Mouse (Mus musculus): ENCODE measurements around the gene Olfr911-ps1. TPM values are rescaled to one million over a fixed set of nuclear protein-coding genes. Genes with fewer than 3 reads are reported as not detected.

Gene Olfr911-ps1
- not detected in 2 replicates for polyA plus RNA-seq (2015; fragmentation: Nextera tagmentation; extraction: Ambion mirVana)

DNA sequence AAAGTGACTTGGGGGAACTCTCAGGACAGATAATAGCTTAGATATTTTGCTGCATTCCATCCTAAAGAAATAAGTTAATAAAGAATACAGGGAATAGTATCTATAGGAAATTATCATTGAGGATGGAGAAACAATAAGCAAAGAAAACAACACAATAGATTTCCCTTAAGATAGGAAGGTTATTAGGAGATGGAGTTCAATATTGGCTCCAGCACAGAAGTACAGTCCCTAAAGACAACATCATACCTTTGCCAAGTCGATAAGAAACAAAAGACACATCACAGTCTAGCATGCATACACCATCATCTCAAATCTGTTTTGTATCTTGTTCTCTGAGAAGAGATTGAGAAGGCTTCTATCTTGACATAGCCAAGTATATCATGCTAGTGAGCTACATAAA, at the start of gene Olfr911-ps1:
TSS of gene Olfr911-ps1 (plus strand) at position 301 of the 400 bp plus-strand sequence.
- Histone ChIP-seq H3K4me1 (ENCODE audit: control insufficient read depth, insufficient read depth, low read length) (no peaks in the 10 kb centered on the region), H3K27me3 (ENCODE audit: control insufficient read depth, insufficient read depth, low read length) (no peaks in the 10 kb centered on the region), H3K27ac (ENCODE audit: low read length) (no peak within 1 kb of the TSS), H3K9ac (ENCODE audit: low read length) (no peak within 1 kb of the TSS), H3K4me3 (replicated peaks; ENCODE audit: low read length) (no peak within 1 kb of the TSS), H3K9me3 (replicated peaks; ENCODE audit: control insufficient read depth, low read length) (no peaks in the 10 kb centered on the region), H3K4me2 (ENCODE audit: low read depth, low read length) (no peak within 1 kb of the TSS), H3K36me3 (ENCODE audit: control insufficient read depth, insufficient read depth, low read length) (no peaks in the 10 kb centered on the region)
- ATAC-seq (ENCODE audit: insufficient read depth, low FRiP score), result no peak
- WGBS, result 58% methylated on average over 1 of the region's 1 CpGs

DNA sequence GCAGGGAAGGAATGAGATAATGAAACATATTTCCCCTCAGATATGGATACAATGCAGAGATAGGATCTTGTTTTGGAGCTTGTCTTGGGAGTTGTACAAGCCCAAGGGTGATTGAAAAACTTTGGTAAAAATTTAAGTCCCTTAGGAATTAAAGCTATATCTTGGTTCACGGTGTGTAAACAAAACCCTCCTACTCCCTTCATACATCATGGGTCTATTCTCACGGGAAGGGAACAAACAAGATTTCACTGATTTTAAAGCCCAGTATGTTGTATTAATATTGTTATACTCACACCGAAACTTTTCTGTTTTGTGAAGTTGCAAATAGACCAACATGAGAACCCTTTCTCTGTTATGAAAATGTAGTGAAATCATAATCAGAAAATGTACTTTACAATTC, 34.6 kb upstream of the Olfr911-ps1 start, which contains the start of gene Olfr906:
TSS of gene Olfr906 (plus strand) at position 301 of the 400 bp plus-strand sequence.
- Histone ChIP-seq H3K4me3 (replicated peaks; ENCODE audit: low read length) (no peak within 1 kb of the TSS), H3K27ac (ENCODE audit: low read length) (no peak within 1 kb of the TSS), H3K4me2 (ENCODE audit: low read depth, low read length) (no peak within 1 kb of the TSS), H3K4me1 (ENCODE audit: control insufficient read depth, insufficient read depth, low read length) (no peaks in the 10 kb centered on the region), H3K36me3 (ENCODE audit: control insufficient read depth, insufficient read depth, low read length) (no peaks in the 10 kb centered on the region), H3K27me3 (ENCODE audit: control insufficient read depth, insufficient read depth, low read length) (no peaks in the 10 kb centered on the region), H3K9me3 (replicated peaks; ENCODE audit: control insufficient read depth, low read length) (no peaks in the 10 kb centered on the region), H3K9ac (ENCODE audit: low read length) (no peak within 1 kb of the TSS)
- ATAC-seq (ENCODE audit: insufficient read depth, low FRiP score), result no peak
- WGBS, result 70% methylated on average over 3 of the region's 3 CpGs

DNA sequence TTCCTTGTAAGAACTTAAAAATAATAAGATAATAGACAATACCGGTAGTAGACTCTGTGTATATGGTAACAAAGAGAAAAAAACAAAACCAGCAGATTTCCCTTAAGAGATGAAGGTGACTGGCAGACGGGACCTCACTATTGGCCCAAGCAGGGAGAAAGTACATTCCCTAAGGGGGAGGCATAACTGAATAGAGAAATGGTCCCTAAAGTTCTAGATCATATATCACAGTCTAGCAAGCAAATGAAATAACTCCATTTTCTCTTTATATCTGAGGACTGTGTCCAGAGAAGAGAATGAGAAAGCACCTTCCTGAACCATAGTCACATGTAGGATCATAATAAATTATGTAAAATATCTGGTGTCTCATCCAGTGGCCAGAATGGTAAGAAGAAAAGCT, 25.9 kb upstream of the Olfr911-ps1 start, which contains the start of gene Olfr907:
TSS of gene Olfr907 (plus strand) at position 301 of the 400 bp plus-strand sequence.
- Histone ChIP-seq H3K9me3 (replicated peaks; ENCODE audit: control insufficient read depth, low read length) (no peaks in the 10 kb centered on the region), H3K27ac (ENCODE audit: low read length) (no peak within 1 kb of the TSS), H3K36me3 (ENCODE audit: control insufficient read depth, insufficient read depth, low read length) (no peaks in the 10 kb centered on the region), H3K4me3 (replicated peaks; ENCODE audit: low read length) (no peak within 1 kb of the TSS), H3K9ac (ENCODE audit: low read length) (no peak within 1 kb of the TSS), H3K27me3 (ENCODE audit: control insufficient read depth, insufficient read depth, low read length) (no peaks in the 10 kb centered on the region), H3K4me2 (ENCODE audit: low read depth, low read length) (no peak within 1 kb of the TSS), H3K4me1 (ENCODE audit: control insufficient read depth, insufficient read depth, low read length) (no peaks in the 10 kb centered on the region)
- ATAC-seq (ENCODE audit: insufficient read depth, low FRiP score), result no peak
- WGBS, result 74% methylated on average over 2 of the region's 2 CpGs

DNA sequence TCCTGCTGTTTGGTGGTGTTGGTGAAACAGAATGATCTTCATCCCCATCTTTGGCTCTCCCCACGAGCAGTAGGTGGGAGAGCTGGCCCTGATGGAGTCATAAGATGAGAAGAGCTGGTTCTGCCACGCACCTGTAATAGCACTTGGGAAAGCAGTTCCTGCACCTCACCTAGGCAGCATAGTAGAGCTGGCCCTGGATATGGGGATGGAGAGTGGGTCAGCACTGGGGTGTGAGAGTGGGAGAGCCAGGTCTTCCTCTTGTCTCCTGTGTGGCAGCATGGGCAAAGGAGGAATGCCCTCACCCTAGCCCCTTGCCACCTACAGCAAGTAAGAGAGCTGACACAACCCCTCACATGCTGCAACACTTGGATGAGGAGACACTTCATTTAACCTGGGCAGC, 9.0 kb upstream of the Olfr911-ps1 start:
- H3K9me3 ChIP-seq (replicated peaks; ENCODE audit: control insufficient read depth, low read length), result no peaks in the 10 kb centered on the region
- H3K27ac ChIP-seq (ENCODE audit: low read length), result no peak overlapping the region
- H3K36me3 ChIP-seq (ENCODE audit: control insufficient read depth, insufficient read depth, low read length), result no peaks in the 10 kb centered on the region
- no peaks in the 10 kb centered on the region for H3K27me3 ChIP-seq (ENCODE audit: control insufficient read depth, insufficient read depth, low read length)
- no peak for ATAC-seq (ENCODE audit: insufficient read depth, low FRiP score)
- no peaks in the 10 kb centered on the region for H3K4me1 ChIP-seq (ENCODE audit: control insufficient read depth, insufficient read depth, low read length)
- no peak overlapping the region for H3K9ac ChIP-seq (ENCODE audit: low read length)
- no peak overlapping the region for H3K4me3 ChIP-seq (replicated peaks; ENCODE audit: low read length)
- 65% methylated on average over 2 of the region's 2 CpGs for WGBS
- H3K4me2 ChIP-seq (ENCODE audit: low read depth, low read length), result no peak overlapping the region

DNA sequence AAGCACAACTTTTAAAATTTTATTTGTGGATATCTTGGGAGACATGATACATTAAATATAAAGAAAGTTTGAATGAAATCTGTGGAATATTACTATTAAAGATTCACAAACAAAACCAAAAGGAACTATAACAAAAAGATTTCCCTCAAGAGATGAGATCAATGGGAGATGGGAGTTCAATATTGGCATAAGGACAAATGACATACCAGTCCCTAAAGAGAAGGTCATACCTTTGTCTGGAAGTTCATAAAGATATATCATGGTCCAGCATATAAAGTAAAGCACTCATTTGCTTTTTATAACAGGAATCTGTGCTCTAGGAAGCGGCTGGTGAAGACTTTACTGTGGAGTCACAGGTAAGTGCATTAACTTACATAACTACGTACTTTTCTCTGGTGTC, 16.2 kb downstream of the Olfr911-ps1 start, which contains the start of gene Olfr910:
TSS of gene Olfr910 (plus strand) at position 301 of the 400 bp plus-strand sequence.
- H3K4me1 ChIP-seq (ENCODE audit: control insufficient read depth, insufficient read depth, low read length), result no peaks in the 10 kb centered on the region
- H3K9me3 ChIP-seq (replicated peaks; ENCODE audit: control insufficient read depth, low read length), result no peaks in the 10 kb centered on the region
- no peak for ATAC-seq (ENCODE audit: insufficient read depth, low FRiP score)
- H3K27ac ChIP-seq (ENCODE audit: low read length), result no peak within 1 kb of the TSS
- H3K9ac ChIP-seq (ENCODE audit: low read length), result no peak within 1 kb of the TSS
- H3K4me2 ChIP-seq (ENCODE audit: low read depth, low read length), result no peak within 1 kb of the TSS
- H3K4me3 ChIP-seq (replicated peaks; ENCODE audit: low read length), result no peak within 1 kb of the TSS
- H3K36me3 ChIP-seq (ENCODE audit: control insufficient read depth, insufficient read depth, low read length), result no peaks in the 10 kb centered on the region
- no peaks in the 10 kb centered on the region for H3K27me3 ChIP-seq (ENCODE audit: control insufficient read depth, insufficient read depth, low read length)
- 84% methylated on average over 2 of the region's 2 CpGs for WGBS

Other genes starting within 250 kb of the Olfr911-ps1 start
- not detected in 2 replicates for gene Olfr896-ps1, start 230.5 kb upstream of the Olfr911-ps1 start, polyA plus RNA-seq (2015; fragmentation: Nextera tagmentation; extraction: Ambion mirVana)
- gene Olfr25, start 192.5 kb upstream of the Olfr911-ps1 start, polyA plus RNA-seq (2015; fragmentation: Nextera tagmentation; extraction: Ambion mirVana), result not detected in 2 replicates
- gene Olfr898, start 173.2 kb upstream of the Olfr911-ps1 start, polyA plus RNA-seq (2015; fragmentation: Nextera tagmentation; extraction: Ambion mirVana), result not detected in 2 replicates
- gene Olfr250, start 154.7 kb upstream of the Olfr911-ps1 start, polyA plus RNA-seq (2015; fragmentation: Nextera tagmentation; extraction: Ambion mirVana), result not detected in 2 replicates
- gene Olfr251, start 144.5 kb upstream of the Olfr911-ps1 start, polyA plus RNA-seq (2015; fragmentation: Nextera tagmentation; extraction: Ambion mirVana), result not detected in 2 replicates
- gene Olfr147, start 119.9 kb upstream of the Olfr911-ps1 start, polyA plus RNA-seq (2015; fragmentation: Nextera tagmentation; extraction: Ambion mirVana), result not detected in 2 replicates
- not detected in 2 replicates for gene Olfr901, start 92.1 kb upstream of the Olfr911-ps1 start, polyA plus RNA-seq (2015; fragmentation: Nextera tagmentation; extraction: Ambion mirVana)
- gene Olfr902, start 73.9 kb upstream of the Olfr911-ps1 start, polyA plus RNA-seq (2015; fragmentation: Nextera tagmentation; extraction: Ambion mirVana), result not detected in 2 replicates
- gene Olfr904, start 58.4 kb upstream of the Olfr911-ps1 start, polyA plus RNA-seq (2015; fragmentation: Nextera tagmentation; extraction: Ambion mirVana), result not detected in 2 replicates
- gene Olfr905, start 50.5 kb upstream of the Olfr911-ps1 start, polyA plus RNA-seq (2015; fragmentation: Nextera tagmentation; extraction: Ambion mirVana), result not detected in 2 replicates
- not detected in 2 replicates for gene Olfr906, start 34.5 kb upstream of the Olfr911-ps1 start, polyA plus RNA-seq (2015; fragmentation: Nextera tagmentation; extraction: Ambion mirVana)
- gene Olfr907, start 25.8 kb upstream of the Olfr911-ps1 start, polyA plus RNA-seq (2015; fragmentation: Nextera tagmentation; extraction: Ambion mirVana), result not detected in 2 replicates
- not detected in 2 replicates for gene Olfr910, start 16.3 kb downstream of the Olfr911-ps1 start, polyA plus RNA-seq (2015; fragmentation: Nextera tagmentation; extraction: Ambion mirVana)
- not detected in 2 replicates for gene Olfr912, start 58.6 kb downstream of the Olfr911-ps1 start, polyA plus RNA-seq (2015; fragmentation: Nextera tagmentation; extraction: Ambion mirVana)
- not detected in 2 replicates for gene Olfr913, start 71.2 kb downstream of the Olfr911-ps1 start, polyA plus RNA-seq (2015; fragmentation: Nextera tagmentation; extraction: Ambion mirVana)
- not detected in 2 replicates for gene Olfr914, start 83.5 kb downstream of the Olfr911-ps1 start, polyA plus RNA-seq (2015; fragmentation: Nextera tagmentation; extraction: Ambion mirVana)
- not detected in 2 replicates for gene Olfr916, start 138.3 kb downstream of the Olfr911-ps1 start, polyA plus RNA-seq (2015; fragmentation: Nextera tagmentation; extraction: Ambion mirVana)
- not detected in 2 replicates for gene Olfr917, start 144.3 kb downstream of the Olfr911-ps1 start, polyA plus RNA-seq (2015; fragmentation: Nextera tagmentation; extraction: Ambion mirVana)
- gene Olfr918, start 153.0 kb downstream of the Olfr911-ps1 start, polyA plus RNA-seq (2015; fragmentation: Nextera tagmentation; extraction: Ambion mirVana), result not detected in 2 replicates
- gene Olfr919, start 182.1 kb downstream of the Olfr911-ps1 start, polyA plus RNA-seq (2015; fragmentation: Nextera tagmentation; extraction: Ambion mirVana), result not detected in 2 replicates
- gene Vwa5a, start 196.7 kb downstream of the Olfr911-ps1 start, polyA plus RNA-seq (2015; fragmentation: Nextera tagmentation; extraction: Ambion mirVana), result 25.2 and 26.6 TPM in 2 replicates
- 0.03 TPM in 1 of 2 replicates, not detected in the other for gene Olfr920, start 230.7 kb downstream of the Olfr911-ps1 start, polyA plus RNA-seq (2015; fragmentation: Nextera tagmentation; extraction: Ambion mirVana)